Mouse (Mus musculus) bone marrow, adult 2 months (tissue): Measurements from ENCODE around the gene Sh3bp1.

Experiments
- CTCF ChIP-seq: fragments of 200-500 bp; IDR thresholded peaks from 2 replicates; pipeline ENCODE4 v1.5.1; 2011; ENCODE audit warnings: low read length, control low read depth; ENCODE audit not compliant: control insufficient read depth, insufficient read depth
- POLR2A ChIP-seq: fragments of 200-500 bp; IDR thresholded peaks from 2 replicates; pipeline ENCODE4 v1.6.1; 2011; ENCODE audit warnings: low read depth, mild to moderate bottlenecking, control low read depth, low read length, borderline replicate concordance; ENCODE audit not compliant: control insufficient read depth

- no peak for TF ChIP-seq POLR2A
- no peak for TF ChIP-seq CTCF
These were observed 19.1 kb upstream of the Sh3bp1 start for GRCm38 (mm10) chr15:78880432-78880831.
